Mouse (Mus musculus): ENCODE results near the gene Fbxw11.

Gene Fbxw11

DNA sequence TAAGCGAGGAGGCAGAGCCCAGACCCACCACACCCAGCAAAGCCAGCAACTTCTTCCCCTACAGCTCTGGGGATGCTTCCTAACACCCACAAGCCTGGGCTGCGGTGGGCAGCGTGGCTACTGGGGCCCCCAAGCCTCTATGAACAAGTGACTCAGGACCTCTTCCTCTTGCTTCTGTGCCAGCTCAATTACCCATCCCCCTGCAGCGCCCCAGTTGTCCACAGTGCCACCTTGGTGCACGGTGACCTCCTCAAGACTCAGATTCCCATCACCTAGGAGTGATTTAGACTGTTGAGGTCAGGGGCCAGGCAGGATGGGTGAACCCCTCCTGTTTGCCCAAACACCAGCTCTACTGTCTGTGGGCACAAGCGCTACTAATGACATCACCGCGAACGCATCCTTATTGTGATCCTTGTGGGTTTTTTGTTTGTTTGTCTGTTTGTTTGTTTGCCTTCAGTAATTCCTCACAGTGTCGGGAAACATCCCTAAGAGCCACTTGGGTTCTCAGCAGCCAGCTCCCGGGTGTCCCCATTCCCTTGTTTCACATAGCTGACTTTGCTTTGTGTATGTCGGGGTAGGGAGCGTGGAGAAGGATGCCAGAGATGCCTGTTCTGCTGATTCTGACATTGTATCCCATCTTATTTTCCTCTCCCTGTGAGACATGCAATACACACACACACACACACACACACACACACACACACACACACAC is 19.9 kb upstream of the Fbxw11 start:
- in situ Hi-C loops (cut with MboI, MseI) = loop anchor here (5.0 to 25.0 kb wide), 3 partner anchors 85 to 515 kb away; partner anchors contain the start of gene Fgf18 (in 1 of the 2)

DNA sequence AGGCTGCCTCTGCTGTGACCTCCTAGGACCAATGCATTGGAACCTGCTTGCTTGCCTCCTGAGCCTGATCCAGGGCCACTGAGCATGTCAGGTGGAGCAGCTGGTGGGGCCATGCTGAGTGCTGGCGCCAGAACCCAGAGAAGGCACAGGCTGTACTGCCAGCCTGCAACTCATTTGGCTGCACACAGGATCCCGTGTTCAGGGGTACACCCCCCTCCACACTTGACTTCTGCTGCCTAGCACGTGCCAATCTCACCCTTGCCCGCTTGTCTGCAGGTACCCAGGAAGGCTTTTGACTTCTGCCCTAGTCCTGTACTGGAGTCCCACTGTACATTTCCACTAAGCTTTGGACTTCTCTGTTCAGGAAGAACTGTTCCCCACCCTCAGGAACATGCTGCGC is 19.3 kb upstream of the Fbxw11 start:
- in situ Hi-C loops (cut with MboI, MseI) = loop anchor here (5.0 to 25.0 kb wide), 3 partner anchors 84 to 514 kb away; partner anchors contain the start of gene Fgf18 (in 1 of the 2)

GRCm38 (mm10) chr11:32623912-32624311 is 18.6 kb upstream of the Fbxw11 start:
- in situ Hi-C loops (cut with MboI, MseI) = loop anchor here (5.0 to 25.0 kb wide), 3 partner anchors 83 to 513 kb away; partner anchors contain the start of gene Fgf18 (in 1 of the 2)

- in situ Hi-C loops (cut with MboI, MseI) = no loop called here
Measured at GRCm38 (mm10) chr11:32625677-32626076, 16.8 kb upstream of the Fbxw11 start.

DNA sequence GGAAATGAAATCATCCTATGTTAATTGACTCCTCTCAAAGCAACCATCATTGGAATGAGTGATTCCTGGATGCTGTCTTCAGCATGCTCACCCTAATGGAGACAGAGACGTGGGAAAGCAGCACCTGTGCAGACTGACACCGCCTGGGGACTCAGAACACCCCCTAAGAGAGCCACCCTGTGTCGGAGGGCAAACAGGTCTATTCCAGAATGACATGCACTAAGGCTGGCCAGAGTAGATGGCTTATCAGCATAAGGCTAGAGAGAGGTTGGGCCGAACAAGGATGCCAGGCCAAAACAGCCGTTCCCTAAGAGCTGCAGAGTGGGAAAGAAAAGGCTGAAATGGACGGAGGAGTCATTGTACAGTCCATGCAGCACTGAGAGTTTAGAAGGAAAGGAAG is 16.4 kb upstream of the Fbxw11 start:
- in situ Hi-C loops (cut with MboI, MseI) = no loop called here

GRCm38 (mm10) chr11:32627900-32628299 is 14.6 kb upstream of the Fbxw11 start:
- in situ Hi-C loops (cut with MboI, MseI) = no loop called here

- in situ Hi-C loops (cut with MboI, MseI) = no loop called here
Measured at GRCm38 (mm10) chr11:32629713-32630211, 12.8 kb upstream of the Fbxw11 start.

- in situ Hi-C loops (cut with MboI, MseI) = no loop called here
Measured at GRCm38 (mm10) chr11:32632671-32633070, 9.9 kb upstream of the Fbxw11 start.

- in situ Hi-C loops (cut with MboI, MseI) = no loop called here
Measured at GRCm38 (mm10) chr11:32633542-32633941, 9.0 kb upstream of the Fbxw11 start.

- in situ Hi-C loops (cut with MboI, MseI) = no loop called here
Measured at GRCm38 (mm10) chr11:32634143-32634542, 8.4 kb upstream of the Fbxw11 start.

- in situ Hi-C loops (cut with MboI, MseI) = no loop called here
Measured at GRCm38 (mm10) chr11:32634842-32635241, 7.7 kb upstream of the Fbxw11 start.

GRCm38 (mm10) chr11:32636275-32636674 is 6.2 kb upstream of the Fbxw11 start:
- in situ Hi-C loops (cut with MboI, MseI) = no loop called here

DNA sequence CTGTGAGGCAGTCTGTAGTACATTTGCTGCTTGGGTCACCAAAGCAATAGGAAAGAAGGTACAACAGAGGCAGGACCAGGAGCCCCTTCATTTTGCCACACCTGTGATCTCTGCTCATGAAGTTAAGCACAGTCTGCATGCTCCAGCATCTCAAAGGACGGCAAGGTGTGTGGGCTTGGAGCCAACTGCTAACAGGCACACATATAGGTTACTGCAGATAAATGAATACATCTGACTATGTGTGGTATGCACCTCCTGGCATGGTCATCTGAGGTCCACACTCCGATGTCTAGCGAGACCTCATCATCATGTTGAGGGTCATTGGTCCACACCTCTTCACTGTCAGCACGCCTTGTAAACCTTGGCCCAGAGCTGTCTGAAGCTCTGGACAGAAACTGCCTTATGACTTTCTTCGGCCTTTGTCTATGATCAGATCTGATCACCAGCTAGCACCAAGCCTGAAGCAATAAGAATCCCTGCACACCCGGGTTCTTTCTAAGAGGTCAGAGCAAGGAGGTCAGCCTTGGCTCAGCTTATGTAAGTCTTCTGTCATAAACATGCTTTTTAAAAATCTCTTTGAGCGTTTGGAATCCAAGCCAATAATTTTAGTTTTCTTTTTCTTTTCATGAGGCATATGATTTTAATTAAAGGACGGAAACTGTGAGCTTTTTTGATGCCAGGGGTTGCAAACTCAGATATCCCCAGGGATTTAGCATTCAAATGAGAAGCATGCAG is 3.8 kb upstream of the Fbxw11 start:
- in situ Hi-C loops (cut with MboI, MseI) = no loop called here

DNA sequence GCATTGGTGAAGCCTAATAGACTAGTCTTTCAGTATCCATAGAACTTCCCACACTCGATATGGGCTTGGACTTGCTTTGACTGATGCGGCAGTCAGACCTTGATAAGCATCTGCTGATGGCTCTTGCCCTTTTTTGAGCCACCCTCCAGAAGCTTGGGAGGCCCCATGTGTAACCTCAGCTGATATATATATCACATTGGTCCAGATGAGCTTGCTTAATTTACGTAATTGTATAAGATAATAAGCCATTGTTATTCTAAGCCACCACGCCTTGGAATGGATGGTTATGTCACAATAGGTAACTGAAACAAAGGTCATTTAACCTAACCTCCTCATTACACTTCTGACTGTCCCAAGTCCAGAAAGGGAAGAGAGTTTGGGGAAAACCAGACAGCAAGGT is 1.9 kb upstream of the Fbxw11 start:
- in situ Hi-C loops (cut with MboI, MseI) = no loop called here

DNA sequence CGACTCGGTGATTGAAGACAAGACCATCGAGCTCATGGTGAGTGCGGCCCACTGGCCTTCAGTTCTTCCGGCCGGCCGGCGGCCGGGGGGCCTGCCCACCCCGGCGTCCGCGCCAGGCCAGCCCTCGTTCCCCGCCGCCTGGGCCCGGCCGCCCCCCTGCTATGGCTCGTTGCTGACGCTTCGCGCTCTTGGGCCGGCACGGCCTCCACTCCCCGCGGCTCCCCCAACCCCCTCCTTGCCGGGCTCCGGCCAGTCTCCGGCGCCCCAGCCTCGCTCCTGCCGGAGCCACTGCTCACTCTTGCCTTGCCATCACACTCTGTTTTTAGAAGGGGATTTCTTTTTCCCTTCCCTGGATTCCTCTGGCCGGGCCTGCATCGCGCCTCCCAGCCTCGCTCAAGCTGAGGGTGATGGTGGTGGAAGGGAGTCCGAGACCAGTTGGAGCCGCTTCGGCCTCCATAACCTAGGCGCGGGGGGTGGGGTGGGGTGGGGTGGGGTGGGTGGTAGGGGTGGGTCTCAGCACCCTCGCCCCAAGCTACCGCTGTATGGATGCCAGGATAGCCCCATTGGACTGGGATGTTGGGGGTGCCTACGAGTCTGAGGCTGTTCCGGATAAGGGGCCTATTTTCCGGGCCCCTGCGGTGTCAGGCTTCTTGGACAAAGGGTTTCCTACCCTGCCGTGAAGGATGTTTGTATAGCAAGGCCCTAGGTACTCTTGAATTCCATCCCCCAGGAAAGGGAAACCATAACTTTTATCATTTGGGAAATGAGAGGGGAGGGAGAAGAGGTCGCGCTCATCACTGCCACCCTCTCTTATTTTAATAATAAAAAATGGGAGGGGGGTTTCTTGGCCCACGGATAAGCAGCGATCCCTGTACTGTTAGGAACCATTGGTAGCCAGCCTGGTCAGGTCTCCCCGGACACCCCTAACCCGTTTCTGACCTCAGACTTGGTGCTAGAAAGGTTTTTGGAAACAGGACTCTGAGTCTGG is 669 bp downstream of the Fbxw11 start:
- in situ Hi-C loops (cut with MboI, MseI) = no loop called here

- in situ Hi-C loops (cut with MboI, MseI) = no loop called here
Measured at GRCm38 (mm10) chr11:32644010-32644409, 1.5 kb downstream of the Fbxw11 start.

DNA sequence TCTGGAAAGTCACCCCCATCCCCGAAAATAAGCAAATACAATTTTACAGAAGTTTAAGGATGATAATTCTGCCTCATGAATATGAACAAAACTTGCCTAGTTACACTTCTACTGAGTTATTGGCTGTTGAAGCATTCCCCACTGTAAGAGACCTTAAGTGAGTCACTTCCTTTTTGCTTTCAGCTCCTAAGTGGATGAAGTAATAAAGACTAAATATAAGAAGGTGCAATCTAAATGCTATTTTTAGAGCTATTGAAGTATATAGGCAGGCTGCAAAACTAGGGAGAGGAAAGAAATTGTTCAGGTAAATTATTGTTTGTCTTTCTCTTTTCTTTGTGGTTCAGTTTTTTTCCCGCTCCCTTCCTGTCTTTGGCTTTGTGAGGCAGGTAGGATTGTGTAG is 4.7 kb downstream of the Fbxw11 start:
- in situ Hi-C loops (cut with MboI, MseI) = no loop called here

GRCm38 (mm10) chr11:32650236-32650749 is 7.8 kb downstream of the Fbxw11 start:
- in situ Hi-C loops (cut with MboI, MseI) = no loop called here

DNA sequence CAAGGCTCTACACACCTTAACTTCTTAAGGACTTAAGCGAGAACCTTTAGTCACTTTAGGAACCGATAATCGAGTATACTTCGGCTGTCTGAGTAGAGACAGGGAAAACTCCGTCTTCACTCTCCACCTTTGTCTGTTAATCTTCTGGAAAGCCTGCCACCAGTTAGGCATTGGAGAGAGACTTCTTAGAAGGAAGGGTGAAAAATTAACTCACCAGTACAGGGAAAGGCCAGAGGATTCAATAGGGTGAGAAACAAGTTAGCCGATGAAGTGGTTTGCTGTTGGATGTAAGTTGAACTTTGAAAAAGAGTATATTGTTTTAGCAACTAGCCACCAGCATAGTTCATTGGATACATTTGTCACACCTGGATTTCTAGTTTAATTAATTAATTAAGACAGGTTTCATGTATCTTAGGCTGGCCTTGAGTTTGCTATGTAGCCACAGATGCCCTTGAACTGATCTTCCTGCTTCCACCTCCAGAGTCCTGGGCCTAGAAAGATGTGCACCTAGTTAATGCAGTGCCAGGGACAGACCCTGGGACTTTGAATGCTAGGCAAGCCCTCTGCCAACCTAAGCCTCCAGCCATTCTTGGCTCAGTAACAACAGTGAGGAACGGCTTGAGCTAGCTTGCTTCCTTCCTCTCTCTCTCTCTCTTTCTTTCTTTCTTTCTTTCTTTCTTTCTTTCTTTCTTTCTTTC is 8.5 kb downstream of the Fbxw11 start:
- in situ Hi-C loops (cut with MboI, MseI) = no loop called here

DNA sequence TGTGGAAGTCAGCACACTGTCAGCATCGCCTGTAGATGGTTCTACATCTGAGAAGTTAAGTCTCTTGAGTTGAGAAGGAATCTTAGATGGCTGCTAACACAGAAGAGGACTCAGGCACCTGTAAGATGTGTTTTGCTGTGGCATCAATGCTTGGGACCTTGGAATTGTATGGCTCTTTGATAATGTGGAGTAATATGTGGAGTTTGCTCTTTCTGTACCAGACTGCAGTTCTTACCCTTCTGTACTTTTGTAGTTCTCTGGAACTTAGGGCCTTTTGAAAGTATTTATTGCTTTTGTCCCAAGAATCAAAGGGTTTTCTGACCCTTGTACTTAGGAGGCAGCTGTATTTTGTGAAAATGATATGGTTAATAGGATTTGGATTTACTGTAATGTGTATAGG is 9.2 kb downstream of the Fbxw11 start:
- in situ Hi-C loops (cut with MboI, MseI) = no loop called here

Data from T-helper 17 cell (primary cell).